Mouse (Mus musculus): Measurements from ENCODE around the gene Tgfbr1. TPM values are rescaled to one million over a fixed set of nuclear protein-coding genes. Genes with fewer than 3 reads are reported as not detected.

Gene Tgfbr1
- total and polyA plus RNA-seq, 3 experiments, result 5.1 to 14.2 (median 13.8) TPM

GRCm38 (mm10) chr4:47352061-47352661, 861 bp upstream of the Tgfbr1 start:
- peak; percentile 65 to 67 for DNase-seq
- Histone ChIP-seq H3K27ac (peak overlapping the region; percentile 77), H3K36me3 (ENCODE audit: control insufficient read depth, insufficient read depth, low read length) (peaks cover 6% of the 10 kb centered on the region), H3K27me3 (ENCODE audit: control insufficient read depth, insufficient read depth, low read length) (no peaks in the 10 kb centered on the region), H3K4me3 (peak overlapping the region; percentile 80), H3K79me2 (replicated peaks; ENCODE audit: control insufficient read depth, insufficient read depth, low read length) (0 out of 2 replicates have a peak, but pooled peaks cover 1% of the 10 kb centered on the region), H3K4me1 (ENCODE audit: control insufficient read depth, insufficient read depth, low read length) (peaks cover 2% of the 10 kb centered on the region), H3K9ac (ENCODE audit: low read depth, low read length) (peak overlapping the region; percentile 68)
- intact Hi-C loops (cut with DNase I), result loop anchor here (5.0 kb wide), 3 partner anchors 40 to 120 kb away; partner anchors contain the start of genes Alg2 and Sec61b
- 1% methylated on average over 32 of the region's 32 CpGs for WGBS
- TF ChIP-seq POLR2A (IDR thresholded peaks at IDR 0.05; ENCODE audit: insufficient read depth, low read depth, low read length) (0 out of 2 replicates have a peak, but pooled peaks have one; percentile 30), CTCF (IDR thresholded peaks at IDR 0.05) (no peak), EP300 (IDR thresholded peaks at IDR 0.05; ENCODE audit: insufficient read depth, low read depth, low read length) (no peak)

DNA sequence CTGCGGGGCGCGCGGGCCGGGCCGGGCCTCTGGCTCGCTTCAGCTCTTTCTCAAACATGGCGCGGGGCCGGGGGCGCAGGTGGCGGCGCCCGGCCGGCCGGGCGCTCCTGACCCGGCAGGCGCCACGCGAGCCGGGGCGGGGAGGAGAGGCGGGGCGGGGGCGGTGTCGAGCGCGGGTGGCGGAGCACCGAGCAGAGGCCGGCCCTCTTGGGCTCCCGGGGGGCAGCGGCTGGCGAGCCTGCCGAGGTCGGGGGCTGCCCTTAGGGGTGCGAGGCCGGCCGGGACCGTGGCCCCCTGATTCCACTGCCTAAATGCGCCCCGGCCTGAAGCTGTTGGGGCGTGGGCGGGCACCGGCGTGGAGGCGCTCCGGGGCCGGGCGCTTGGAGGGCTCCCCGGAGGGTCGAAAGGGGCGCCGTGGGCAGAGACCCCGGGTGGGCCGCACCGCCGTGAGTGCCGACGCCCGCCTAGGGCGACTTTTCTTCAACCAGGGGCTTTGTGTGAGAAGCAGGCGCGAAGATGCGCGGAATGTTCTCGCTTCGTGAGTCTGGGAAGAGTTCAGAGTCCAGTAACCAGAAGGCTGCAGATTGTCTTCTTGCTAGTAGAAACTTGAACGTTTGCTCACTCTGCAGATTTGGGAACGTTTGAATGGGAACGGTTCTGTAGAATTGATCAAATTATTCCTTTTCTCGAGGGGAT, 542 bp downstream of the Tgfbr1 start:
- under 1% methylated on average over 47 of the region's 73 CpGs for WGBS
- DNase-seq, result peak; percentile 88

DNA sequence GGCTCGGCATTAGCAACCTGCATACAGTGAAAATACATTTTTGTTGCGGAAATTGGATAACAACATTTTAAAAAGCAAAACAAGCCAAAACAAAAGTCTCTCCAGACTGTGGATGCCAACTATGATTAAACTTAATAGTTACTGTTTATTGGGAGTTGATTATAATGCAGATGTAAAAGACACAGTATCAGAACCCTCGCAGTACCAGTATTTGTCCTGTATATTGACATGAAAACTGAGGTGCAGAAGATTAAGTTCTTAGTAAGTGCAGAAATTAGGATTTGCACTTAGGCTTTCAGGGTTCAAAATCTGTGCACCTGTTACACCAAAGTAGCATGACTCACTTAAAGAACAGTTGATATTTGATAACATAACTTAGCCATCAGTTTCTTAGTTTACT, 1.3 kb downstream of the Tgfbr1 start:
- Histone ChIP-seq H3K36me3 (ENCODE audit: control insufficient read depth, insufficient read depth, low read length) (peaks cover 6% of the 10 kb centered on the region), H3K27me3 (ENCODE audit: control insufficient read depth, insufficient read depth, low read length) (no peaks in the 10 kb centered on the region), H3K79me2 (replicated peaks; ENCODE audit: control insufficient read depth, insufficient read depth, low read length) (peaks cover 2% of the 10 kb centered on the region; the same call in 1 of the 2 replicates), H3K4me1 (ENCODE audit: control insufficient read depth, insufficient read depth, low read length) (peaks cover 2% of the 10 kb centered on the region), H3K4me3 (peak overlapping the region; percentile 79), H3K9ac (ENCODE audit: low read depth, low read length) (no peak overlapping the region; the same call in 1 of the 2 replicates), H3K27ac (no peak overlapping the region)
- WGBS, result 40% methylated on average over 3 of the region's 3 CpGs
- intact Hi-C loops (cut with DNase I), result loop anchor here (2.0 to 5.0 kb wide), 4 partner anchors 38 to 298 kb away; partner anchors contain the start of genes Alg2, Anks6 and Sec61b
- TF ChIP-seq POLR2A (IDR thresholded peaks at IDR 0.05; ENCODE audit: insufficient read depth, low read depth, low read length), result no peak
- no peak for DNase-seq

More for the DNA sequence above, 542 bp downstream of the Tgfbr1 start:
- TF ChIP-seq POLR2A (IDR thresholded peaks at IDR 0.05; ENCODE audit: insufficient read depth, low read depth, low read length), result no peak
- Histone ChIP-seq H3K4me3 (peak overlapping the region; percentile 79), H3K27me3 (ENCODE audit: control insufficient read depth, insufficient read depth, low read length) (no peaks in the 10 kb centered on the region), H3K9ac (ENCODE audit: low read depth, low read length) (peak overlapping the region; percentile 99), H3K79me2 (replicated peaks; ENCODE audit: control insufficient read depth, insufficient read depth, low read length) (0 out of 2 replicates have a peak, but pooled peaks cover 2% of the 10 kb centered on the region), H3K4me1 (ENCODE audit: control insufficient read depth, insufficient read depth, low read length) (peaks cover 2% of the 10 kb centered on the region), H3K27ac (peak overlapping the region; percentile 93), H3K36me3 (ENCODE audit: control insufficient read depth, insufficient read depth, low read length) (peaks cover 6% of the 10 kb centered on the region)
- intact Hi-C loops (cut with DNase I), result loop anchor here (2.0 to 5.0 kb wide), 4 partner anchors 39 to 297 kb away; partner anchors contain the start of genes Alg2, Anks6 and Sec61b

DNA sequence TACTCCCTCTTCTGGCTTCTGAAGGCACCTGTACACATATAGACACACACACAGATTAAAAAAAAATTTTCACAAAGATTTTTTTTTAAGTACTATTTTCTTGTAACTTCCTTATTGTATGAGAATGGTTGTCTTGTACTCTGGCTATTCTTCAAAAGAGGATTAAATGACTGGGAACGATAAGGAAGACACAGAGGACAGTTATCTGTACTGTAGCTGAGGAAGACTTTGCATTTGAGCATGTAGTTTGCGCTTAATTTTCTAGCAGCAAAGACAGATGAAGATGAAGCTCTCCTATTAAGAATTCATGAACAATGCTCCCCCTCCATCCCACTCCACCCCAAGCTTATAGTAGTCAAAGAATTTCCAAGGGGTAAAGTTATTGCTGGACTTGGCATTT, 9.6 kb downstream of the Tgfbr1 start:
- Histone ChIP-seq H3K4me3 (no peak overlapping the region), H3K9ac (ENCODE audit: low read depth, low read length) (no peak overlapping the region), H3K4me1 (ENCODE audit: control insufficient read depth, insufficient read depth, low read length) (peaks cover 13% of the 10 kb centered on the region), H3K36me3 (ENCODE audit: control insufficient read depth, insufficient read depth, low read length) (peaks cover 18% of the 10 kb centered on the region), H3K27ac (no peak overlapping the region), H3K79me2 (replicated peaks; ENCODE audit: control insufficient read depth, insufficient read depth, low read length) (peaks cover 6% of the 10 kb centered on the region), H3K27me3 (ENCODE audit: control insufficient read depth, insufficient read depth, low read length) (no peaks in the 10 kb centered on the region)
- intact Hi-C loops (cut with DNase I), result no loop called here
- WGBS, result 71% methylated on average over 2 of the region's 2 CpGs
- DNase-seq, result no peak
- TF ChIP-seq POLR2A (IDR thresholded peaks at IDR 0.05; ENCODE audit: insufficient read depth, low read depth, low read length) (no peak), CTCF (IDR thresholded peaks at IDR 0.05) (no peak), EP300 (IDR thresholded peaks at IDR 0.05; ENCODE audit: insufficient read depth, low read depth, low read length) (no peak)

DNA sequence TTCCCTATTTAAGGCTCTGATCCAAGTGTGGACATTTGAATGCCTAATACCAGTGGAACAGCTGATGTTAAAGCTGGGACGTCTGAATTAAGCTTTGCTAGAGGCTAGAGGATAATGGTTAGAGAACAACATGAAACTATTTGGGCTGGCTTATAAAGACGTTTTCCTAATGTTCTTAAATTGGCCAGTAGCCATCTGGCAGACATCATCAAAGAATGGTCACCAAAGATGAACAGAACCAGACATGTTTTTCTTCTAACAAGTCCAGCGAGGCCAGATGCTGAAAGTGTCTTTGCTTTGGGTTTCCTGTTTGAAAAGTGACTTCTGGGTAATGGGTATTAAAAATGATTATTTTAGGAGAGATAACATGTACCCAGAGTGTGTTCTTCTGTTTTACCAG, 10.1 kb downstream of the Tgfbr1 start:
- 19% methylated on average over 3 of the region's 3 CpGs for WGBS
- Histone ChIP-seq H3K27ac (no peak overlapping the region), H3K4me3 (no peak overlapping the region), H3K36me3 (ENCODE audit: control insufficient read depth, insufficient read depth, low read length) (peaks cover 18% of the 10 kb centered on the region), H3K4me1 (ENCODE audit: control insufficient read depth, insufficient read depth, low read length) (peaks cover 15% of the 10 kb centered on the region), H3K79me2 (replicated peaks; ENCODE audit: control insufficient read depth, insufficient read depth, low read length) (peaks cover 7% of the 10 kb centered on the region), H3K27me3 (ENCODE audit: control insufficient read depth, insufficient read depth, low read length) (no peaks in the 10 kb centered on the region), H3K9ac (ENCODE audit: low read depth, low read length) (no peak overlapping the region)
- intact Hi-C loops (cut with DNase I), result no loop called here
- TF ChIP-seq CTCF (IDR thresholded peaks at IDR 0.05), result no peak
- TF ChIP-seq EP300 (IDR thresholded peaks at IDR 0.05; ENCODE audit: insufficient read depth, low read depth, low read length), result no peak
- no peak for TF ChIP-seq POLR2A (IDR thresholded peaks at IDR 0.05; ENCODE audit: insufficient read depth, low read depth, low read length)
- DNase-seq, result no peak

GRCm38 (mm10) chr4:47368717-47369116, 15.7 kb downstream of the Tgfbr1 start:
- H3K4me3 ChIP-seq, result no peak overlapping the region
- H3K27ac ChIP-seq, result no peak overlapping the region
- H3K36me3 ChIP-seq (ENCODE audit: control insufficient read depth, insufficient read depth, low read length), result no peaks in the 10 kb centered on the region; the same call in none of the 2 replicates
- H3K79me2 ChIP-seq (replicated peaks; ENCODE audit: control insufficient read depth, insufficient read depth, low read length), result peaks cover 5% of the 10 kb centered on the region
- no peaks in the 10 kb centered on the region for H3K27me3 ChIP-seq (ENCODE audit: control insufficient read depth, insufficient read depth, low read length)
- TF ChIP-seq EP300 (IDR thresholded peaks at IDR 0.05; ENCODE audit: insufficient read depth, low read depth, low read length), result no peak
- no peak for TF ChIP-seq POLR2A (IDR thresholded peaks at IDR 0.05; ENCODE audit: insufficient read depth, low read depth, low read length)
- no peak for TF ChIP-seq CTCF (IDR thresholded peaks at IDR 0.05)
- 48% methylated on average over 2 of the region's 2 CpGs for WGBS
- no peak overlapping the region for H3K9ac ChIP-seq (ENCODE audit: low read depth, low read length)
- H3K4me1 ChIP-seq (ENCODE audit: control insufficient read depth, insufficient read depth, low read length), result peaks cover 5% of the 10 kb centered on the region
- intact Hi-C loops (cut with DNase I), result no loop called here
- no peak for DNase-seq

Data from heart, adult 2 months (tissue).